ENCODE assay signal across 11 mouse cellular contexts in genomic region chr7:144527723-144528221, GRCm38 (mm10). TPM values are rescaled to one million over a fixed set of nuclear protein-coding genes. Genes with fewer than 3 reads are reported as not detected.
DNase-seq lines count a peak whose midpoint lies in the region; ATAC-seq lines count a peak whose summit lies in the region.
"Had no signal": no experiment of that assay in that cellular context is flagged by ENCODE, and none has a peak within 500 bp of the region (broad histone marks: within the 10 kb centered on the region; RNA-seq: fewer than 3 reads in every experiment).

No protein-coding gene starts in this region.

- no peaks in the 10 kb centered on the region for H3K27me3 ChIP-seq in heart, embryonic 11.5 days (ENCODE audit: control insufficient read depth, insufficient read depth, low read length)
- no peaks in the 10 kb centered on the region for H3K27me3 ChIP-seq in hindbrain, embryonic 16.5 days (replicated peaks; ENCODE audit: control insufficient read depth, insufficient read depth, low read length)
- H3K27me3 ChIP-seq: hindbrain, embryonic 15.5 days; midbrain, embryonic 12.5 days had no signal

- no peak overlapping the region for H3K9ac ChIP-seq in heart, embryonic 11.5 days (ENCODE audit: low read depth, low read length)
- no peak overlapping the region for H3K9ac ChIP-seq in hindbrain, embryonic 16.5 days (ENCODE audit: low read depth, low read length)
- H3K9ac ChIP-seq: hindbrain, embryonic 15.5 days; midbrain, embryonic 12.5 days had no signal

- no peak overlapping the region for H3K4me3 ChIP-seq in heart, embryonic 11.5 days (ENCODE audit: low read depth, low read length)
- H3K4me3 ChIP-seq in hindbrain, embryonic 16.5 days (ENCODE audit: low read length) = no peak overlapping the region
- H3K4me3 ChIP-seq: embryonic facial prominence, embryonic 10.5 days; hindbrain, embryonic 15.5 days; midbrain, embryonic 12.5 days had no signal

- H3K36me3 ChIP-seq in heart, embryonic 11.5 days (ENCODE audit: control insufficient read depth, insufficient read depth, low read length) = no peaks in the 10 kb centered on the region
- H3K36me3 ChIP-seq in hindbrain, embryonic 16.5 days (ENCODE audit: control insufficient read depth, insufficient read depth, low read length) = no peaks in the 10 kb centered on the region
- H3K36me3 ChIP-seq: embryonic facial prominence, embryonic 10.5 days; hindbrain, embryonic 15.5 days; midbrain, embryonic 12.5 days had no signal

- peak; percentile 37 for DNase-seq in heart, adult 8-10 months (ENCODE audit: low spot score)
- peak; percentile 58 for DNase-seq in NIH3T3 (ENCODE audit: low read depth)
- DNase-seq in fibroblast of lung, adult 2 months (ENCODE audit: low read depth) = peak; percentile 72
- peak; percentile 18 for DNase-seq in lung, postnatal 10 days
- no peak for DNase-seq in right cerebral cortex, postnatal 10 days (ENCODE audit: low spot score in 2 of 2)
- no peak for DNase-seq in left cerebral cortex, postnatal 36 days (ENCODE audit: low spot score in 2 of 2)

- WGBS in heart, embryonic 11.5 days (ENCODE audit: insufficient replicate concordance) = 62% methylated on average over 1 of the region's 1 CpGs
- 52% methylated on average over 1 of the region's 1 CpGs for WGBS in hindbrain, embryonic 16.5 days

- H3K27ac ChIP-seq in heart, embryonic 11.5 days (ENCODE audit: low read depth, low read length) = no peak overlapping the region
- H3K27ac ChIP-seq in hindbrain, embryonic 16.5 days (ENCODE audit: low read depth, low read length) = no peak overlapping the region
- H3K27ac ChIP-seq: embryonic facial prominence, embryonic 10.5 days; hindbrain, embryonic 15.5 days; midbrain, embryonic 12.5 days had no signal

- ATAC-seq in heart, embryonic 11.5 days (replicated peaks; ENCODE audit: insufficient number of reproducible peaks, low FRiP score, low TSS enrichment) = no peak
- no peak for ATAC-seq in hindbrain, embryonic 16.5 days

- peaks cover 29% of the 10 kb centered on the region for H3K4me1 ChIP-seq in heart, embryonic 11.5 days (ENCODE audit: control insufficient read depth, insufficient read depth, low read length)
- H3K4me1 ChIP-seq in hindbrain, embryonic 16.5 days (ENCODE audit: control insufficient read depth, insufficient read depth, low read depth, low read length) = peaks cover 5% of the 10 kb centered on the region; the same call in 1 of the 2 replicates

- H3K9me3 ChIP-seq in heart, embryonic 11.5 days (replicated peaks; ENCODE audit: control insufficient read depth, low read length) = no peaks in the 10 kb centered on the region
- H3K9me3 ChIP-seq in hindbrain, embryonic 16.5 days (ENCODE audit: control insufficient read depth, low read length) = no peaks in the 10 kb centered on the region
- H3K9me3 ChIP-seq: embryonic facial prominence, embryonic 10.5 days; hindbrain, embryonic 15.5 days; midbrain, embryonic 12.5 days had no signal

- H3K4me2 ChIP-seq in heart, embryonic 11.5 days = no peak overlapping the region
- no peak overlapping the region for H3K4me2 ChIP-seq in hindbrain, embryonic 16.5 days (ENCODE audit: low read length)
- H3K4me2 ChIP-seq: hindbrain, embryonic 15.5 days; midbrain, embryonic 12.5 days had no signal

- intact Hi-C loops in left cerebral cortex, postnatal 36 days (cut with DNase I) = no loop called here

RNA-seq across cellular contexts. Expression of gene Ppfia1, which starts 25.8 kb away (rescaled TPM):
- total RNA-seq in heart, adult 8-10 months (2022) = 10 to 100 TPM; 35.9 to 50.6 (median 43.5) TPM
- 25.7 and 28.9 TPM in 2 replicates for polyA plus RNA-seq in heart, embryonic 11.5 days (2014; fragmentation: Nextera tagmentation; extraction: Ambion mirVana)
- polyA plus RNA-seq in hindbrain, embryonic 16.5 days (2015; fragmentation: Nextera tagmentation; extraction: Ambion mirVana) = 12.8 and 23.9 TPM in 2 replicates
- 10 to 100 TPM; 26.0 to 38.4 TPM for total RNA-seq in left cerebral cortex, postnatal 36 days (2021)

RNA-seq across cellular contexts. Expression of gene Fadd, which starts 54.5 kb away (rescaled TPM):
- total RNA-seq in heart, adult 8-10 months (2022) = 10 to 100 TPM in 1 of 4 experiments, 1 to 10 TPM in 3; 8.4 to 10.0 (median 9.4) TPM
- 12.0 and 12.3 TPM in 2 replicates for polyA plus RNA-seq in heart, embryonic 11.5 days (2014; fragmentation: Nextera tagmentation; extraction: Ambion mirVana)
- polyA plus RNA-seq in hindbrain, embryonic 16.5 days (2015; fragmentation: Nextera tagmentation; extraction: Ambion mirVana) = 4.7 and 5.9 TPM in 2 replicates
- total RNA-seq in left cerebral cortex, postnatal 36 days (2021) = 1 to 10 TPM; 2.3 to 2.6 TPM

RNA-seq across cellular contexts. Expression of gene Cttn, which starts 57.0 kb away (rescaled TPM):
- total RNA-seq in heart, adult 8-10 months (2022) = 10 to 100 TPM; 28.8 to 39.1 (median 30.8) TPM
- 128 and 153 TPM in 2 replicates for polyA plus RNA-seq in heart, embryonic 11.5 days (2014; fragmentation: Nextera tagmentation; extraction: Ambion mirVana)
- 181 and 192 TPM in 2 replicates for polyA plus RNA-seq in hindbrain, embryonic 16.5 days (2015; fragmentation: Nextera tagmentation; extraction: Ambion mirVana)
- 100 to 1,000 TPM; 111 to 112 TPM for total RNA-seq in left cerebral cortex, postnatal 36 days (2021)

Comparison
In these comparisons a context has a peak if more than half of its experiments do, and no peak if none do; other contexts are left out.
1. DNase-seq: peak in heart, adult 8-10 months (single experiment), NIH3T3 (single experiment), fibroblast of lung, adult 2 months (single experiment) and lung, postnatal 10 days (single experiment); none in right cerebral cortex, postnatal 10 days (0 of 2) and left cerebral cortex, postnatal 36 days (0 of 2).